Mouse (Mus musculus): ENCODE measurements around the gene Palm.

Palm gene

DNA sequence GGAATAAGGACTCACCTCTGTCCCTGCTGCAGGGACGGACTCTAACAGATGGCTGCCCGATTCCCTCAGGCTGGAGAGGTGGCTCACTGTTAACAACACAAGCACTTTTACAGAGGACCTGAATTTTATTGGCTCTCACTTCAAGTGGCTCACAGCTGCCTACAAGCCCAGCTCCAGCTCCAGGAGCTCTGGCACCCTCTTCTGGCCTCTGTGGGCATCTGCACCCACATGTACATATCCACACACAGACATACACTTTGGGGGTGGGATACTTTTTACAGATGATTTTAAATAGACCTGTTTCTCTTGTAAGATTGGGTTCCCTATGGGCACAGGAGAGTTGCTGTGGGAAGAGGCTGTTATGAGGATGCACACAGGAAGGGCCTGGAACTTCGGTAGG lies 21.1 kb upstream of the Palm start:
- DNase-seq (ENCODE audit: extremely low read depth, low read depth): no peak

GRCm38 (mm10) chr10:79773208-79773607 lies 20.2 kb upstream of the Palm start:
- DNase-seq (ENCODE audit: extremely low read depth, low read depth): no peak

- no peak for DNase-seq (ENCODE audit: extremely low read depth, low read depth)
These were observed 18.7 kb upstream of the Palm start for GRCm38 (mm10) chr10:79774486-79775279.

DNA sequence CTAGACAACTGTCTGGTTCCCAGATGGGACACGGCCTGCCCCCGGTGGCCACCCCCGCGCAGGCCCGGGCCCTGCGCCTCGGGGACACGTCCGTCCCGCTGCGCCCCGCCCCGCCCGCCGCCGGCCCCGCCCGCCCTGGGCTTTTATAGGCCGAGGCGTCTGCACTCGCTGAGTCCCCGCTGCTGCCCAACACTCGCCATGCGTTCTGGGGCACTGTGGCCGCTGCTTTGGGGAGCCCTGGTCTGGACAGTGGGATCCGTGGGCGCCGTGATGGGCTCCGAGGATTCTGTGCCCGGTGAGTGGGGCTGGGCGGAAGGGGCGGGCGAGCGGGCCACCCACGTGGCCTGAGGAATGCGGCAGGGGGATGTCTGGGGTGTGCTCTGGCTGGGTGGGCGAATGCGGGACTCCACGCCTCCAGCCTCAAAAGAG lies 16.3 kb upstream of the Palm start, which contains the start of gene Fstl3:
Gene Fstl3, plus strand, starts transcription at position 170 of the 429 bp plus-strand sequence.
- DNase-seq (ENCODE audit: extremely low read depth, low read depth): no peak

GRCm38 (mm10) chr10:79778006-79778405 lies 15.4 kb upstream of the Palm start:
- no peak for DNase-seq (ENCODE audit: extremely low read depth, low read depth)

DNA sequence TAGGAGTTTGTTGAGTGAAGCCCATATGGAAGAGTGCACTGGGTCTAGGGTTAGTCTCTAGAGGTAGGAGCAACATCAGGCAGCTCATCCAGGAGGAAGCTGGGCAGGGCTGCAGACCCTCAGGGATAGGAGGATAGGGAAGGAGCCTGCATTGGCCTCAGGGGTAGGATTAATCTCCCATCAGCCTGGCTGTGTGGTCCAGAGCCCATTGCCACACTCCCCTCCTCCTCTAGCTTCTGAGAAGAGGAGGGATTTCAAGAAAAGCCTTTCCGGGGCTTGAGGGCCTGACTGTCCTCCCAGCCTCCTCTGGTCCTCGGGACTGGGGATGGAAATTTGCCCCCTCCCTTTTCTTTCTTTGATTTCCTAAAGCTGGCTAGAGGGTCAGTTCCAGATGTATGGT lies 14.2 kb upstream of the Palm start:
- DNase-seq (ENCODE audit: extremely low read depth, low read depth): no peak

- peak; percentile 92 for DNase-seq (ENCODE audit: extremely low read depth, low read depth)
These were observed 13.3 kb upstream of the Palm start for GRCm38 (mm10) chr10:79779784-79780663.

DNA sequence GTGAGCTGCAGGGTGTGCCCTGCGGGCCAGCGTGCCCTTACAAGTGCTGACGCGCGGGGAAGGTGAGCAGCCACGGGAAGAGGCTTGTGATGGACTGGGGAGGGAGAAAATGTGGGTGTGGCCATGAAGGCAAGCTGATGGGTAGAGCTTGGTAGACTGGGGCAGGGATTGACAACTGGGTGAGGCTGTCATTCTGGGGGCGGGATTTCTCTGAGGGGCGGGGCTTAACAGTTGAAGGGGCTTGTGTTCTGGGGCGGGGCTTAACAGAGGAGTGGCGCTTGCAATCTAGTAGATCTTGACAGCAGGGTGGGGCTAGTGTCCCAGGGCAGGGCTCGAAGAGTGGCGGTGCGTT lies 12.7 kb upstream of the Palm start:
- DNase-seq (ENCODE audit: extremely low read depth, low read depth): peak; percentile 76

DNA sequence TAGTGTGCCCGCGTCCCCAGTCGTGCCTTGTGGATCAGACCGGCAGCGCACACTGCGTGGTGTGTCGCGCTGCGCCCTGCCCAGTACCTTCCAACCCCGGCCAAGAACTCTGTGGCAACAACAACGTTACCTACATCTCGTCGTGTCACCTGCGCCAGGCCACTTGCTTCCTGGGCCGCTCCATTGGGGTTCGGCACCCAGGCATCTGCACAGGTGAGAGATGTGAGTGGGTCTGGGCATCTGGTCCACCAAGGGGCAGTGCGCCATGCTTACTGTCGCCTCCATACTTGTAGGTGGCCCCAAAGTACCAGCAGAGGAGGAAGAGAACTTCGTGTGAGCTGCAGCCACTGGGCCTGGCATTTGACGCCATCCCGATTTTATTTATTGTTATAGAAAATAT lies 12.2 kb upstream of the Palm start:
- DNase-seq (ENCODE audit: extremely low read depth, low read depth): no peak

DNA sequence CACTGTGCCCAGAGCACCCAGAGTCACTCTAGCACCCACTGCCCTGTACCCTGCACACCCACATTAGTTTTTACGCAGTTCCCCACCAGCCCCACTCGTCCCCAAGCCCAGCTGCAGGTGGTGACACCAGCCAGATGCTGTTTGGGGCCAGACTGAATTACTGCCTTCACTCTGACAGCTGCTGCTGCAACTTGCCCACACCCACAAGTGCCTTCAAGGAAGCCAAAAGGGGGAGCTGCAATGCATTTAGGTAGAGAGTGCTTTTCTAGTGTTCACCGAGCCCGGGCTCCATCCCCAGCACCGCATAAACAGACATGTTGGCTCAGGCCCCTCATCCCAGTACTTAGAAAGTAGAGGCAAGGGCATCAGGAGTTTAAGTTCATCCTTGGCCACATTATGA lies 11.4 kb upstream of the Palm start:
- DNase-seq (ENCODE audit: extremely low read depth, low read depth): no peak

DNA sequence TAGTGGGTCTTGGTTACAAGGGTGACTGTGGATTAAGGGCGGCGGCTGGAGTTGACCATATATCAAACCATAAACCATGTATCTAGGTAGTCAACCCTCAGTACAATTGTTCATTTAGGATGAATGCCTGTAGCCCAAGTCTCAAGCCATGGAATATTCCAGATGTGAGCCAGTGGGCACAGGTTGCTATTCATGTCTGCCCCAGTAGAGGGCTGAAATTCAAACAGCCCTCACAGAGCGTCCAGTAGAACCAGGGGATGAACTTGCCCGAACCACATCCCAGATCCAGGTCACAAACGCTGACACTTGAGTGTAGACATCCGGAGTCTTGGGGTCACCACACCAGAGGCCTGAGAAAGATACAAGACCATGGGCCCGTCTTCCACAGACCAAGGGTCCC lies 10.3 kb upstream of the Palm start:
- DNase-seq (ENCODE audit: extremely low read depth, low read depth): no peak

GRCm38 (mm10) chr10:79783920-79784800 lies 9.2 kb upstream of the Palm start:
- no peak for DNase-seq (ENCODE audit: extremely low read depth, low read depth)

- peak; percentile 54 for DNase-seq (ENCODE audit: extremely low read depth, low read depth)
These were observed 4.8 kb upstream of the Palm start for GRCm38 (mm10) chr10:79788386-79789158.

DNA sequence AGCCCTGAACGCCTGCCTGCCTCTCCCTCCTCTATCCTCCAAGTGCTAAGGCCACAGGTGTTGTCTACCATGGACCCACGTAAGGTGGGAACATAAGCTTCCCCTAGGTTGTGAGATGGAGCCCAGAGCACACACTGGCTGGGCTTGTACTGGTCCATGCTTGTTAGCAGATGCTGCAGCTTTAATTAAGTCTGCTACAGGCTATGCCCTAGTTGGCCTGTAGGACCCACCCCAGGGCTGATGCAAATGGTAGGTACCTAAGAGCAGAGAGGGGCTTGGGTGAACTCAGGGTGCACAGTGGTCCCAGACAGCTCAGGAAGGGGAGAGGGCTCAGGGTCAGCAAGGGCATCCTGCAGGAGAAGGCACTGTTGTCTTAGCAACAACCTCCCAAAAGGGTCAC lies 3.8 kb upstream of the Palm start:
- no peak for DNase-seq (ENCODE audit: extremely low read depth, low read depth)

- no peak for DNase-seq (ENCODE audit: extremely low read depth, low read depth)
These were observed 2.5 kb upstream of the Palm start, which contains the start of gene Prss57 for GRCm38 (mm10) chr10:79790861-79791260. Gene Prss57 (minus strand): TSS chr10:79790961.

DNA sequence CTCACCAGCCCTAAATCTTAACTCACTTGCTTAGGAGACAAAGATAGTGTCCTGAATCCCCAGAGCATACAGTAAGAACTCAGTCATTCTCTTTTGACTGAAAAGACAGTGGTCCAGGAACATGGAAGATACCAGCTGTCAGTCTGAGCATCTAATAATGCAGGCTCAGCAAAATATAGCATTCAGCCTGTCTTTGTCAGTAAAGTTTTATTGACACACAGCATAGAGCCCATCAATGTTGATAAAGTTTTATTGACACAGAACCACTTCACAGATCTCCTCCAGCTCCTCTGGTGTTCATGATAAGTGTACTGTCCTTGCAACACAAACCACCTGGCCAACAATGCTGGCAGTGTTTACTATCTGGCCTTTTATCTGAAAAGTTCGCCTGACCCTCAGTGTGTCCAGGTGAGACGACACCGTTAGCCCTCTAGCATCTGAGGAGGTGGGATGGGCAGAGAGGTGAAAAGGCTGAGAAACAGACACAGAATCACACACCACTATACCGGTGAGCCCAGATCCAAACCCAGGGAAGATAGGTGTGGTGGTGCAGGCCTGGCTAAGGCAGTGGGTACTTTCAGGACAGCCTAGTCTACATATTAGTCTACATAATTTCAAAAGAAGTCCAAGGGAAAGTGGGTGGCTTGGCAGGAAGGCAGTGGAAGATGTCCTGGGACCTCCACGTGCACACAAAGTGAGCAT lies 882 bp upstream of the Palm start:
- no peak for DNase-seq (ENCODE audit: extremely low read depth, low read depth)

DNA sequence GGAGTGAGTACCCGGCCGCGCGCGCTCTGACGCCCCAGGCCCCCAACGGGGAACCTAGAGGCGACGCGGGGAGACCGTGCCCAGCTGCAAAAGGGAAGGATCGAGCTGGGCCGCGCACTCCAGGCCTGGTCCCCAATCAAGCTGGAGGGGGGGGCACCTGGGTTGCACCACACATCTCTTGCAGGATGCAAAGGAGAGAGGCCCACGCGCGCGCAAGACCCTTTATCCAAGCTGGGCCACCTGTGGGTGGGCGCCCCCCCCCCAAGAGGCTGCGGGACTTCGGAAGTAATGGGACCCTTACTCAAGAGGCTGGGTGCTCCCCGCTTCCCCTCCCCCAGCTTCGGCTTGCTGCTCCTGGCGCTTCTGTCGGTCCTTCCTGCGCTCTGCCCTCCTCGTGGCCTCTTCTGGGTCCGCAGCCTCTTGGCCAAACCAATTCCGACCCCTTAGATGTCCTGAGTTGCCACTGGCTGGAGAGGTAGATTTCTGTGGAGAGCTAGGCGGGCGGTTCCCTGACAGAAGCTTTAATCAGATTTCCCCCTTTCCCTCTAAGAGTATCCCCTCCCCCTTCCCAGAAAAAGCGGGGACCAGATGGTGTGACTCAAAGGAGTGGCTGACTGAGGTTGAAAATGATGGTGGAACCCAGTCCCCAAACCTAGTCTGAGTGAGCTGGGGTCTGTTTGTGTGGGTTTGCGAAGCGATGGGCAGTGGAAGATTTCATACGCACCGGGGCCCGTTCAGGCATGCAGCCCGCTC lies 542 bp downstream of the Palm start:
- no peak for DNase-seq (ENCODE audit: extremely low read depth, low read depth)

DNA sequence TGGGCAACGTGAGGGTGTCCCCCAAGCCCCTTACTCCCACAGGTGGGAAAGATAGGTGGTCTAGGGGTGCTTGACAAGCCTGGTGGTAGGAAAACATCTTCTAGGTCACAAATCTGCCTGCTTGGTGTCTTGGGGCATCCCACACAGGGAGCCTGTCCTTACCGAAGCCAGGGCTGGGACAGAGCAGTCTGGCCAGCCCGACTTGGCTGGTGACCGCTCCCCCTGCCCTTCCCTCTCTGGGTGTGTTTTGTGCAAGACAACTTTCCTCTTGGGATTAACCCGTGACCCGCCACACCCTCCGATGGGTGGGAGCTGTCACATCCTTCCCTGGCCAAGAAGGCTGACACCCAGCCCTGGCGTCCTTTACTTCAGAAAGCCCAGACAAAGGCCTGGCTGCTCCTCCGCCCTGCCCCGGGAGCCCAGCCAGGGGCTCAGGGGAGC lies 1.1 kb downstream of the Palm start:
- DNase-seq (ENCODE audit: extremely low read depth, low read depth): no peak

GRCm38 (mm10) chr10:79795905-79796304 lies 2.5 kb downstream of the Palm start:
- no peak for DNase-seq (ENCODE audit: extremely low read depth, low read depth)
